Mouse (Mus musculus) neural tube, embryonic 10.5 days (tissue): ENCODE measurements around the gene Kif5c.

ENCODE experiments used
- DNase-seq: peaks from one replicate; pipeline ENCODE4 v3.0.0-alpha.2; 2017; ENCODE audit warnings: low spot score; ENCODE audit errors: extremely low spot score

The Kif5c gene

GRCm38 (mm10) chr2:49618829-49619718 lies at the start of gene Kif5c:
Kif5c (plus strand) TSS chr2:49619298.
- DNase-seq = peak; percentile 92

- DNase-seq = peak; percentile 35
Observed at GRCm38 (mm10) chr2:49569862-49570777, 49.0 kb upstream of the Kif5c start.

- no peak for DNase-seq
Observed at GRCm38 (mm10) chr2:49570778-49571101, 48.4 kb upstream of the Kif5c start.

DNA sequence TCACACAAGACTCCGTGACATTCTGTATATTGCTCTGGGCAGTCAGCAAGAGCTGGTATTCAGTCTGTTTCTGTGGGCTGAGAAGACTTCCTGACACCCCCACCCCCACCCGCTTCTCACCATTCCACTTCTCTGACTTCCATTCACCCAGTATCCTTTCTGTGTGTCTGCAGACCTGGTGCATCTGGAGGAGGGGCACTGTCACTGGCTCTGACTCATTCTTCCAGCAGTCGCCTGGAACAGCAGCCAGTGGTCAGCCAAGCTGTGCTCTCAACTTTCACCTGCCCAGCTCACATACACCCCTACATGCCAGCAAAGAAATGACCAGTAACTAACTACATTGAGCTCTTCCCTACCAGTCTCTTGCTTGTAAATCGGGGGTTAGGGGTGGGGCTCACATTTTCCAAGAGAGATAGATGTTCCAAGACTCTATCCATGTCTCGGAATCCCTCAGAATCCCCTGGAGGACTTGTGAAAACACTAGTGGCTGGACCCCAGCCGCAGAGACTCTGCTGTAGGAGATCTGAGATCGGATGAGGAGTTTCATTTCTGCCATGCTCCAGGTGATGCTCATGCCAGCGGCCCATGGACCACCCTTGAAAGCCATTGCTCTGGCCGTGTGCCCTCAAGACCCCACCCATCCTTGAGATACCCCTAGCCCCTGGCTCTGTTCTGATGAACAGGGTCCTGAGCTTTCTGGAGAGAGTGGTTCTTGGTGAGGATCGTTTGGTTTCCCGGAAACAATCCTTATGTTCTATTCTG lies 47.8 kb upstream of the Kif5c start:
- DNase-seq = no peak

GRCm38 (mm10) chr2:49572111-49572642 lies 46.9 kb upstream of the Kif5c start:
- no peak for DNase-seq

DNA sequence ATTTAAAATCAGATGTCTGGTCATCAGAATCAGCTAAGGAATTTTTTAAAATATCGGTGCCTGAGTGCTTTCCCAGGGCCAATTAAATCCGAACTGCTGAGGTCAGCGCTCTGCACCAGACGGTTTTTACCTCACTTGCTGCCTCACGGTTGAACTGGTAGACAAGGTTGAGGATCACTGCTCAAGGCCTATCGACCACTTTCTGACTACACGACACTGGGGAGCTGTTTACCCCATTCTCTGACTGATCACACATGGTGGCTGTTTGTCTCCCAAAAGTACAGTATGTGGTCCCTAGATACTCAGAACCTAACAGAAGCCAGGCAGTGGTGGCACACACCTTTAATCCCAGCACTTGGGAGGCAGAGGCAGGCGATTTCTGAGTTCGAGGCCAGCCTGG lies 46.4 kb upstream of the Kif5c start:
- no peak for DNase-seq

GRCm38 (mm10) chr2:49573282-49573681 lies 45.8 kb upstream of the Kif5c start:
- no peak for DNase-seq

- DNase-seq = no peak
Observed at GRCm38 (mm10) chr2:49580585-49580984, 38.5 kb upstream of the Kif5c start.

- no peak for DNase-seq
Observed at GRCm38 (mm10) chr2:49582546-49582945, 36.6 kb upstream of the Kif5c start.

- no peak for DNase-seq
Observed at GRCm38 (mm10) chr2:49583311-49583710, 35.8 kb upstream of the Kif5c start.

- no peak for DNase-seq
Observed at GRCm38 (mm10) chr2:49590450-49590849, 28.6 kb upstream of the Kif5c start.

GRCm38 (mm10) chr2:49592926-49593325 lies 26.2 kb upstream of the Kif5c start:
- no peak for DNase-seq

- no peak for DNase-seq
Observed at GRCm38 (mm10) chr2:49594886-49595285, 24.2 kb upstream of the Kif5c start.

DNA sequence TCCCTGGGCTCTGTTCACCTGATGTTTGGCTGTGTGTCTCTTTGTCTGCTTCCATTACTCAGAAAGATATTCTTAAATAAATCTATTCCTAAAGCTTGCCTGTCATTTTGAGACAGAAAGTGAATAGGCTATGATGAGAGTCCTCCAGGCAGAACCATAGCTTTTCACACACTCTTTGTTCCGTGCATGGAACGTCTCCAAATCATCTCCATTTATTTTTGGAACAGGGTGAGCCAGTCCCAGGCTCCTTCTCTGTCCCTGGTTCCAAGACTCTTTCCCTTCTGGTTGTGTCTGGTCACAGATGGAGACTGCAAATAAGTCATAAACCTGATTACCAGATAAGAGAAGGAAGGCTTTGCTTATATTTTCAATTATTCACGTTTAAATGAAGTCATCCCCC lies 22.8 kb upstream of the Kif5c start:
- no peak for DNase-seq

DNA sequence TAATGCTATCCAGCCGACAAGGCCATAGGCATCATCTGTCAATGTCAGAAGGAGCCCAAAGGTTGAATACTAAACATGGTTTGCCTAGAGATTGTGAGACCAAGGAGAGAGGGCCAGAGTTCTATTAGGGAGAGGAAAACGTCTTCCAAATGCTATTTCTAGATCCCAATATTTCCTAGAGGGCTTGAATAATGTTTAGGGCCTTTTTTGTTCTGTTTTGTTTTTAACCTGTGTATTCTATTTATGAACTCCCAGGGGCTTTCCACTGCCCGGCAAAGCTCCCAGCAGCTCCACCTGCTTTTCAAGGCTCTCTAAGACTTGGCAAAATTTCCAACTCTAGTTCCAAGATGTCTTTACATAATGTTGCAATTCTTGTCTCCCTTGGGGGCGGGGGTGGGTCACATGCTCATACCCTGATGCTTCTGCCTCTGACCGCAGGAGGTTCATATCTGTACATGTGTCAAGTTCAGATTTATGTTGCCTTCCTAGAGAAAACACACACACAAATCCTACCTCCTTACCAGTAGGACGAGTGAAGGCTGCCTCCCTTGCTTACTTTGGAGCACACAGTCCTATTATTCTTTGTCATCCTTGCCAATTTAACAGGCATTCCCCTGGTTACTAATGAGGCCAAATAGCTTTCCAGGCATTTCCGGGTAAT lies 18.9 kb upstream of the Kif5c start:
- no peak for DNase-seq

- DNase-seq = no peak
Observed at GRCm38 (mm10) chr2:49602791-49603349, 16.2 kb upstream of the Kif5c start.

- no peak for DNase-seq
Observed at GRCm38 (mm10) chr2:49609611-49610010, 9.5 kb upstream of the Kif5c start.

GRCm38 (mm10) chr2:49616765-49617164 lies 2.3 kb upstream of the Kif5c start:
- DNase-seq = no peak

DNA sequence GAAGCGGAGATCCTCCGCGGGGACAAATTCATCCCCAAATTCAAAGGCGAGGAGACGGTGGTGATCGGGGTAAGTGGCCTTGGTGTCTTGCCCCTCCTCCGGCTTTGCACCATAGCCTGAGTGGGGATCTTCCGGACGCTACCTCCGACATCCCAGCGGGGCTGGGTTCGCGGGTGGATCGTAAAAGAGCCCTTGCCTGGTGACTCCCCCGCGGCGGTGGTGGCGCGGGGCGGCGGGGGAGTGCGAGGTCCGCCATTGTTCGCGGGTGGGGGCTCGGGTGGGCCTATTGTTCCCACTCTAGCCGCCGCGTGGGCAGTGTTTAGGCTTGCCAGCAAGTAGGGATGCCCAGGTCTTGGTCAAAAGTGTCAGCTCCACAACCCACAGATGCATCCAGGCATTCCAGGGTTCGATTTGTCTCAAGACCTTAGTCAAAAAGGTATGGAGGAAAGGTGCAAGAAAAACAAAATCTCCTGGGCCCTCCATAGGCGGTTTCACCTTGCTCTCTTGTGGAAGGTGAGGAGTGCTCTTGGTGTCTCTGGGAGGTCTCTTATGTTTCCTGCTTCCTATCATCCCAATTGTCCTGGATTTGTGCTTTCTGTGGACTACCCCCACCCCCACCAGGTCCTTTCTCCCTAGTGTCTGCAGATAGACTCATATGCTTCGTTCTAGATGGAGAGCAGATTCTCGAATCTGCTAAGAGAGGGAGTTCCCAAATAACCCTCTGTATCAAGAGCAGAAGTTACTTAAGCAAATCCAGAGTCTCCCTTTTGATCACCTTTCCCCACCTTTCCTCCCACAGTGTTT lies 823 bp downstream of the Kif5c start:
- no peak for DNase-seq
